Mouse (Mus musculus): Measurements from ENCODE around the gene Rtbdn. TPM values are rescaled to one million over a fixed set of nuclear protein-coding genes. Genes with fewer than 3 reads are reported as not detected.

Gene Rtbdn
- polyA plus RNA-seq (2014; fragmentation: Illumina TruSeq; extraction: RNeasy Lipid Tissue Mini Kit (QIAGEN cat#74804); ENCODE audit: low read depth, low replicate concordance), result not detected

DNA sequence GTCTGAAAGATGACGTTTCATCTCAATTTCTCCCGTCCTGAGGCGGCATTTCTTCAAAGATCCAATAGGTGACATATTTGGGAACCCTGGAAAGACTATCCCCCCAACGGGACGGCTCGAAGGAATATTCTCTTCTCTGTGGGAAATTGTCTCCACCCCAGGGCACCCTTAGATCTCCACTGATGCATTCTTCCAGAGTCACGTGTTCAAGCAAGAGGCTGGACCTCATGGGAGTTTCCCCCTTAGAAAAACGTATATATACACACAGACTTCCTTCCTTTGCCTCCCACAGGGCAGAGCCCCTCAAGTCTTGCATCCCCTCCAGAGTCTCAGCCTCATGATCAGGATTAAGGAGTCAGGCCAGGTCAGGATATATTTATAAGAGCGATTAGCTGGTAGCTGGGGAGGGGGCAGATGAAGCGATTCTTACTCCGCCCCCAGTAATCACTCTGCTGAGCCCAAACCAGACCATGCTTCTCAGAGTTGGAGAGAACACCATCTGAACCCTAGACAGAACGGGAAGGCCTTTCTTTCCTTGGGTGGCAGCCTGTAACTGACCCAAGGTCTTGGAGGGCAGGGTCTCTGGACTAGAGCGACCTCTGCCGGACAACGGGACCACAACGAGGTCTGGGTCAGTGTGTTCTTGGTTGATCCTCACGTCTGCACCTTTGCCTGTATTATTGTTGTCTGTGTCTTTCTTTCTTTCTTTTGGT lies at the start of gene Rtbdn:
Rtbdn (plus strand) TSS at position 464 of the 713 bp plus-strand sequence.

DNA sequence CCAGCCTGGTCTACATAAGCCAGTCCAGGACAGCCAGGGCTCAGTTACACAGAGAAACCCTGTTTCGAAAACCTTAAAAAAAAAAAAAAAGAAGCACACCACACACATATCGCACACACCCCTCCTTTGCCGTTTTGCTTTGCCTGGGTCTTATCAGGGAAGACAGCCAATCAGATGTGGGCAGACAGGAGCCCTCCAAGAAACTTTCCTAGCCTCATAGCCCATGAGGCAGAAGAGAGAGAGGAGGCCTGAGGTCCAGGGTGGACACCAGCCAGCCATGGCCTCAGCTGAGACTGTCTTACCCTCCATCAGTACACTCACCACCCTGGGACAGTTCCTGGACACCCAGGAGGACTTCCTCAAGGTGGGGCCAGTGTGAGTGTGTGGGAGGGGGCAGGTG lies 45.0 kb upstream of the Rtbdn start, which contains the start of gene Klf1:
Klf1 (plus strand) TSS at position 177 of the 400 bp plus-strand sequence.

DNA sequence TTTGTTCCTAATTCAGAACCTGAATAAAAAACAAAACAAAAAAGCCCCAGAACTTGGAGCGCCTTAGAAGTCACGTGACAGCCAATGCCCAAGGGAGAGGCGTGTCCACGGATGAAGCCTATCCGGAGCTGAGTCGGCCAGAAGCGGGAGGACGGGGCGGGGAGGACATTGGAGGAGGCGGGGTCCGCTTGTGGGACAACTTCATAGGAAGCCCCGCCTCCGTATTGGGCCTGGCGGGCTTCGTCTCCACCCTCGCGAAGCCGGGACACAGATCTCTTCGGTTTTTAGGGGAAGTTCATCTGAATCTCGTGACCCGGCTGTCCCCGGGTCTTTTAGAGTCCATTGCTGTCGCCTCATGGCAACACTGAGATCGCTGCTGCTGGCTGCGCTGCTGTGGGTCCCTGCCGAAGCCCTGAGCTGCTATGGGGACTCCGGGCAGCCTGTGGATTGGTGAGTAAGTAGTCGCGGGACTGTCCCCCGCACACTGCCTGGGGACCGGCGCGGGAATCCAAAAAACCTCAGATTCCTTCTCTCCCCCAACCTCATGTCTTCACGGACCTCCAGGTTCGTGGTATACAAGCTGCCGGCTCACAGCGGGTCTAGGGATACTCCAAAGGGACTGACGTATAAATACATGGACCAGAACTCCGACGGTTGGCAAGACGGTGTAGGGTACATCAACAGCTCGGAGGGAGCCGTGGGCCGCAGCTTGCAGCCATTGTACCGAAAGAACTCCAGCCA lies 38.2 kb upstream of the Rtbdn start, which contains the start of gene Dnase2a:
Dnase2a (plus strand) TSS at position 140 of the 741 bp plus-strand sequence.

DNA sequence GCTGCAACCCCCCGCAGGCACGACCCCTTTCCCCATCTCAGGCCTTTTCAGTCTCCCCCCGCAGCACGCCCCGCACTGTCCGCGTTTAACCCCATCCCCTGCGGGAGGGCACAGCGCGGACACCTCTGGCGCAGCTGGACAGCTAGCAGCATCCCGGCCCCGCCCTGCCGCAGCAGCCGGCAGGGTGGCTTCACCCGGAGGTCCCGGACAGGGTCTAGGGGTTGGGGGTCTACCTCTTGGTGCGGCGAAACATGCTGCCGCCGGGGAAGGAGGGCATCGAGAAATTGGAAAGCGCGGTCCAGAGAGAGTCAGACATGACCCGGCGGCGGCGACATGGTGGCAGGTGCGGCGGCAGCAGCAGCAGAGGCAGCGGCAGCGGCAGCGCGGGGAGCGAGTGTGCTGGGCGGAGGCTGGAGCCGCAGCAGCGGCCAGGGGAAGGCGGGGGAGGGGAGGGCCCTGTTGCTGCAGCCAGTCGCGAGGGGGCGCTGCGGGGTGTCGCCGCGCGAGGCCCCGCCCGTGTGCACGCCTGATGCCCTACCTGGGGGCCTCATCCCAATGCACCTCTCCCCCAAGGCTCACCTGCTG lies 9.7 kb upstream of the Rtbdn start, which contains the start of gene Mast1:
Mast1 (minus strand) TSS at position 398 of the 585 bp plus-strand sequence.

DNA sequence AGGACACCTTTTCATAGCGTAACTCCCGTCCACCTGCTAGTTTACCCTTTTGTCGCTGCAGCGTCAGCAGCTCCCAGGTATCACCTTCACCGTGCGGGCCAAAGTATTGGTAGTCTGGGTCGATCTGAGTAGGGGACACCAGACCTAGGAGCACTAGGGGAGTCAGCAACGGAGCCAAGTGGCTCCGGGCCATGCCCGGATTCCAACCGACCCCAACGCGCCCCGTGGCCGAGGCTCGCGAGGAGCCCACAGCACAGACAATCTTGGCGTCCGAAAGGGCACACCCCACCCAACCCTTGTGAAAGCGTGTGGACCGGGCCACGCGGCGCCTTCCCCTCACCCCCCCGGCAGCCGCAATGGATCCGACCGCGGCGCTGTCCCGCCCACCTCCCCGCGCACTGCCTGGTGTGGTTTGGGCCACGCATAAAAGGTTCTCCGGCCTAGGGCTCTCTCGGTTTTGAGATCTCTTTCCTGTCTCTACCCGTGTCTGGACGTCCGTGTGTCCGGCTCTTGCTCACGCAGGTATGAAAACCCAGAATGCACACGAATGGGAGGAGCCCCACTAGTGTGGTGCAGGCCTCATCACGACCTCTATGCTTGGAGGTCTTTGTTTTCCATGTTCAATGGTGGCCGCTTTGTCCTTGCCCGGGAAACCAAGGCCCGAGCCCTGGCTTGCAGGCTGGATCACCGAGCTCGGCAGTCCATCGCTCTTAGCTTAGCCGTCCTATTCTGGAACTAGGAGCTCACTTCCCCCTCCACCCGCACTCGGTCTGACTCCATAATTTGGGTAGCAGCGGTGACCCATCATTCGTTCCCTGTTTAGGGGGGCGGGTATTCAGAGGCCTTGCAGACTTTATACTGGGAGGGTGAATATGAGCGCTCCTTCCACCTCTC lies 22.7 kb downstream of the Rtbdn start, which contains the start of the genes Gm49661, Prdx2 and Rnaseh2a:
Gm49661 (minus strand) TSS at position 193 of the 894 bp plus-strand sequence.
Prdx2 (plus strand) TSS at position 347 of the 894 bp plus-strand sequence.
Rnaseh2a (minus strand) TSS at position 527 of the 894 bp plus-strand sequence.

DNA sequence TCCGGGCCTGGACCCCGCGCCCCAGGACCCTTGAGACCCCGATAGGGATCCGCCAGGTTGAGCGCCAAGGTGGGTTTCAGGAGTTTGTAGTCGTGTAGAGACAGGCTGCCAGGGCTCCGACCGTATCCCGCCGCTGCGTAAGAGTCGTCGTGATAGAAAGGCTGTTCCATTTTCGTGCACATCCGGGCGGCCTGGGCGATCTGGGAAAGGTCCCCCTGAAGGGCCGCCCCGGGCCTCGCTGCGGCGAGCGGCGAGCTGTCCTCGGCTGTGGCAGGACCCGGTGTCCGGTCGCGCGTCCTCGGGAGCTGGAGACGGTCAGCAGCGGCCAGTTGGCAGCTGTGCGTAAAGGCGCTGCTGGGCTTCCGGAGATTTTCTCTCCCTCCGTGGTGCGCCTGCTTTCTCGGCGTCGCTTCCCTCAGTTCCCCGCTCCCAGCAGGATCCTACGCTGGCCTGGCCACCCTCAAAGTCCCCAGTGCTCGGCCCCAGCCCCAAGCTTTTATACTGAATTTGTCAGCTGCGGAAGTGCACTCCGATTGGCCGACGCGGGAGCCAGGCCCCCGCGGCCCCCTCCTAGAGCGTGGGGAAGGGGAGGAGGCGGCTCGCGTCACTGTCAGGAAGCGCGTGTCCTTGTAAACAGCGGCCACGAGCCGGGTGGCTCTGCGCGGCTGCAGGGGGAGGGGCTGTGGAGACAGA lies 31.6 kb downstream of the Rtbdn start, which contains the start of gene Junb:
Junb (minus strand) TSS at position 471 of the 693 bp plus-strand sequence.

DNA sequence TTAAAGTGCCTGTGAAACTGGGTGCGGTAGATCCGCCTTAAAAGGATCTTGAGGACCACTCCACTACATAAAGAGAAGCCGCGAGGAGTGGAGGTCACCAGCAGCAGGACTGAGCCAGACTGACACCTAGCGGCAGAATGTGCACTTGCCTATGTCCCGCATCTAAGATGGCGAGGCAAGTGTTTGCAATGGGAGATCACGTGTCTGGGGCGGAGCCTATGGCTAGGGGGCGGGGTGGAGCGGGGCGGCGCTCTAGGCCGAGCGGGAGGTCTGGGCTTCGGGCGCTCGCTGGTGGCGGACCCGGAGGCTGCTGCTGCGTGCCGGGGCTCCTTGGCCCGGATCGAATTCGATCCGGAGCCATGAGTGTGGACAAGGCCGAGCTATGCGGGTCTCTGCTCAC lies 43.6 kb downstream of the Rtbdn start, which contains the start of gene Hook2:
Hook2 (plus strand) TSS at position 255 of the 400 bp plus-strand sequence.

Other genes with a start within 250 kb of the Rtbdn start
- 6.4 TPM for gene Lyl1, start 245.5 kb upstream of the Rtbdn start, polyA plus RNA-seq (2014; fragmentation: Illumina TruSeq; extraction: RNeasy Lipid Tissue Mini Kit (QIAGEN cat#74804); ENCODE audit: low read depth, low replicate concordance)
- 1.8 TPM for gene G430095P16Rik, start 224.0 kb upstream of the Rtbdn start, polyA plus RNA-seq (2014; fragmentation: Illumina TruSeq; extraction: RNeasy Lipid Tissue Mini Kit (QIAGEN cat#74804); ENCODE audit: low read depth, low replicate concordance)
- gene Nfix, start 146.6 kb upstream of the Rtbdn start, polyA plus RNA-seq (2014; fragmentation: Illumina TruSeq; extraction: RNeasy Lipid Tissue Mini Kit (QIAGEN cat#74804); ENCODE audit: low read depth, low replicate concordance), result 69.9 TPM
- gene Dand5, start 124.2 kb upstream of the Rtbdn start, polyA plus RNA-seq (2014; fragmentation: Illumina TruSeq; extraction: RNeasy Lipid Tissue Mini Kit (QIAGEN cat#74804); ENCODE audit: low read depth, low replicate concordance), result 6.5 TPM
- gene Gadd45gip1, start 115.5 kb upstream of the Rtbdn start, polyA plus RNA-seq (2014; fragmentation: Illumina TruSeq; extraction: RNeasy Lipid Tissue Mini Kit (QIAGEN cat#74804); ENCODE audit: low read depth, low replicate concordance), result 13.5 TPM
- 56.6 TPM for gene Rad23a, start 106.3 kb upstream of the Rtbdn start, polyA plus RNA-seq (2014; fragmentation: Illumina TruSeq; extraction: RNeasy Lipid Tissue Mini Kit (QIAGEN cat#74804); ENCODE audit: low read depth, low replicate concordance)
- gene Calr, start 100.1 kb upstream of the Rtbdn start, polyA plus RNA-seq (2014; fragmentation: Illumina TruSeq; extraction: RNeasy Lipid Tissue Mini Kit (QIAGEN cat#74804); ENCODE audit: low read depth, low replicate concordance), result 1,480 TPM
- 31.3 TPM for gene Farsa, start 90.0 kb upstream of the Rtbdn start, polyA plus RNA-seq (2014; fragmentation: Illumina TruSeq; extraction: RNeasy Lipid Tissue Mini Kit (QIAGEN cat#74804); ENCODE audit: low read depth, low replicate concordance)
- 21.8 TPM for gene Syce2, start 74.9 kb upstream of the Rtbdn start, polyA plus RNA-seq (2014; fragmentation: Illumina TruSeq; extraction: RNeasy Lipid Tissue Mini Kit (QIAGEN cat#74804); ENCODE audit: low read depth, low replicate concordance)
- gene Gcdh, start 53.1 kb upstream of the Rtbdn start, polyA plus RNA-seq (2014; fragmentation: Illumina TruSeq; extraction: RNeasy Lipid Tissue Mini Kit (QIAGEN cat#74804); ENCODE audit: low read depth, low replicate concordance), result 45.3 TPM
- gene Klf1, start 45.1 kb upstream of the Rtbdn start, polyA plus RNA-seq (2014; fragmentation: Illumina TruSeq; extraction: RNeasy Lipid Tissue Mini Kit (QIAGEN cat#74804); ENCODE audit: low read depth, low replicate concordance), result 0.34 TPM
- 46.1 TPM for gene Dnase2a, start 38.4 kb upstream of the Rtbdn start, polyA plus RNA-seq (2014; fragmentation: Illumina TruSeq; extraction: RNeasy Lipid Tissue Mini Kit (QIAGEN cat#74804); ENCODE audit: low read depth, low replicate concordance)
- 0.45 TPM for gene Mast1, start 9.6 kb upstream of the Rtbdn start, polyA plus RNA-seq (2014; fragmentation: Illumina TruSeq; extraction: RNeasy Lipid Tissue Mini Kit (QIAGEN cat#74804); ENCODE audit: low read depth, low replicate concordance)
- gene Gm49661, start 22.4 kb downstream of the Rtbdn start, polyA plus RNA-seq (2014; fragmentation: Illumina TruSeq; extraction: RNeasy Lipid Tissue Mini Kit (QIAGEN cat#74804); ENCODE audit: low read depth, low replicate concordance), result 6.1 TPM
- 210 TPM for gene Prdx2, start 22.6 kb downstream of the Rtbdn start, polyA plus RNA-seq (2014; fragmentation: Illumina TruSeq; extraction: RNeasy Lipid Tissue Mini Kit (QIAGEN cat#74804); ENCODE audit: low read depth, low replicate concordance)
- gene Rnaseh2a, start 22.8 kb downstream of the Rtbdn start, polyA plus RNA-seq (2014; fragmentation: Illumina TruSeq; extraction: RNeasy Lipid Tissue Mini Kit (QIAGEN cat#74804); ENCODE audit: low read depth, low replicate concordance), result 64.5 TPM
- 44.8 TPM for gene Junb, start 31.7 kb downstream of the Rtbdn start, polyA plus RNA-seq (2014; fragmentation: Illumina TruSeq; extraction: RNeasy Lipid Tissue Mini Kit (QIAGEN cat#74804); ENCODE audit: low read depth, low replicate concordance)
- 30.4 TPM for gene Hook2, start 43.6 kb downstream of the Rtbdn start, polyA plus RNA-seq (2014; fragmentation: Illumina TruSeq; extraction: RNeasy Lipid Tissue Mini Kit (QIAGEN cat#74804); ENCODE audit: low read depth, low replicate concordance)
- gene Best2, start 67.5 kb downstream of the Rtbdn start, polyA plus RNA-seq (2014; fragmentation: Illumina TruSeq; extraction: RNeasy Lipid Tissue Mini Kit (QIAGEN cat#74804); ENCODE audit: low read depth, low replicate concordance), result not detected
- gene Asna1, start 78.3 kb downstream of the Rtbdn start, polyA plus RNA-seq (2014; fragmentation: Illumina TruSeq; extraction: RNeasy Lipid Tissue Mini Kit (QIAGEN cat#74804); ENCODE audit: low read depth, low replicate concordance), result 81.0 TPM
- 87.2 TPM for gene Trir, start 79.8 kb downstream of the Rtbdn start, polyA plus RNA-seq (2014; fragmentation: Illumina TruSeq; extraction: RNeasy Lipid Tissue Mini Kit (QIAGEN cat#74804); ENCODE audit: low read depth, low replicate concordance)
- gene Tnpo2, start 89.9 kb downstream of the Rtbdn start, polyA plus RNA-seq (2014; fragmentation: Illumina TruSeq; extraction: RNeasy Lipid Tissue Mini Kit (QIAGEN cat#74804); ENCODE audit: low read depth, low replicate concordance), result 46.5 TPM
- gene Fbxw9, start 113.1 kb downstream of the Rtbdn start, polyA plus RNA-seq (2014; fragmentation: Illumina TruSeq; extraction: RNeasy Lipid Tissue Mini Kit (QIAGEN cat#74804); ENCODE audit: low read depth, low replicate concordance), result 31.5 TPM
- not detected for gene Gm5741, start 121.0 kb downstream of the Rtbdn start, polyA plus RNA-seq (2014; fragmentation: Illumina TruSeq; extraction: RNeasy Lipid Tissue Mini Kit (QIAGEN cat#74804); ENCODE audit: low read depth, low replicate concordance)
- 25.9 TPM for gene Dhps, start 124.8 kb downstream of the Rtbdn start, polyA plus RNA-seq (2014; fragmentation: Illumina TruSeq; extraction: RNeasy Lipid Tissue Mini Kit (QIAGEN cat#74804); ENCODE audit: low read depth, low replicate concordance)
- 89.8 TPM for gene Wdr83os, start 133.7 kb downstream of the Rtbdn start, polyA plus RNA-seq (2014; fragmentation: Illumina TruSeq; extraction: RNeasy Lipid Tissue Mini Kit (QIAGEN cat#74804); ENCODE audit: low read depth, low replicate concordance)
- gene Wdr83, start 134.3 kb downstream of the Rtbdn start, polyA plus RNA-seq (2014; fragmentation: Illumina TruSeq; extraction: RNeasy Lipid Tissue Mini Kit (QIAGEN cat#74804); ENCODE audit: low read depth, low replicate concordance), result 23.2 TPM
- 115 TPM for gene Man2b1, start 136.3 kb downstream of the Rtbdn start, polyA plus RNA-seq (2014; fragmentation: Illumina TruSeq; extraction: RNeasy Lipid Tissue Mini Kit (QIAGEN cat#74804); ENCODE audit: low read depth, low replicate concordance)
- 5.5 TPM for gene Zfp791, start 176.1 kb downstream of the Rtbdn start, polyA plus RNA-seq (2014; fragmentation: Illumina TruSeq; extraction: RNeasy Lipid Tissue Mini Kit (QIAGEN cat#74804); ENCODE audit: low read depth, low replicate concordance)
- not detected for gene Cks1brt, start 204.9 kb downstream of the Rtbdn start, polyA plus RNA-seq (2014; fragmentation: Illumina TruSeq; extraction: RNeasy Lipid Tissue Mini Kit (QIAGEN cat#74804); ENCODE audit: low read depth, low replicate concordance)